Mouse (Mus musculus) ES-E14 (cell line): ENCODE data around the gene Sgsm2. TPM values are rescaled to one million over a fixed set of nuclear protein-coding genes. Genes with fewer than 3 reads are reported as not detected.
A peak's percentile ranks its signal among the peaks of the same experiment; 100 is the strongest.

ENCODE experiments used
- DNase-seq: peaks from one replicate; pipeline ENCODE4 v3.0.0-alpha.2; 2013; ENCODE audit warnings: low read depth, low spot score
- H3K27ac ChIP-seq: 2 replicates; pipeline ENCODE4 v1.5.1; 2012; ENCODE audit warnings: low read depth, mild to moderate bottlenecking, low read length, moderate library complexity, mixed read lengths; ENCODE audit not compliant: poor library complexity, insufficient read depth, severe bottlenecking
- H3K36me3 ChIP-seq: 2 replicates; pipeline ENCODE4 v1.6.1; 2012; ENCODE audit warnings: mild to moderate bottlenecking, low read length, moderate library complexity, mixed read lengths; ENCODE audit not compliant: control insufficient read depth, poor library complexity, insufficient read depth, severe bottlenecking
- H3K4me1 ChIP-seq, 2 experiments: fragments of 150-350 bp in 1 of 2; sonication (generic) in 1 of 2; 2 replicates each; pipeline ENCODE4 v1.6.1; 2012; ENCODE audit warnings: low read length in 2 of 2, mild to moderate bottlenecking in 1 of 2, mixed read lengths in 1 of 2; ENCODE audit not compliant: control insufficient read depth in 2 of 2, insufficient read depth in 2 of 2, poor library complexity in 1 of 2
- H3K4me3 ChIP-seq, 2 experiments: fragments of 150-350 bp in 1 of 2; sonication (generic) in 1 of 2; 2 replicates each; pipeline ENCODE4 v1.5.1; 2012; ENCODE audit warnings: low read length in 2 of 2, low read depth in 1 of 2, mild to moderate bottlenecking in 1 of 2, mixed read lengths in 1 of 2; ENCODE audit not compliant: insufficient read depth in 1 of 2, poor library complexity in 1 of 2, severe bottlenecking in 1 of 2
- H3K9ac ChIP-seq: 2 replicates; pipeline ENCODE4 v1.6.1; 2012; ENCODE audit warnings: low read depth, mild to moderate bottlenecking, low read length, mixed read lengths; ENCODE audit not compliant: poor library complexity, insufficient read depth, severe bottlenecking
- H3K9me3 ChIP-seq: fragments of 150-350 bp; sonication (generic); 2 replicates; pipeline ENCODE4 v1.6.1; 2012; ENCODE audit warnings: low read depth, mild to moderate bottlenecking, low read length; ENCODE audit not compliant: control insufficient read depth, insufficient read depth
- CHD2 ChIP-seq: IDR thresholded peaks from 2 replicates; pipeline ENCODE4 v1.6.1; 2014; ENCODE audit warnings: mild to moderate bottlenecking, low read depth, low read length, inconsistent platforms
- HCFC1 ChIP-seq: IDR thresholded peaks from 2 replicates; pipeline ENCODE4 v1.6.1; 2012; ENCODE audit warnings: low read length, inconsistent platforms, borderline replicate concordance; ENCODE audit not compliant: insufficient read depth
- MAFK ChIP-seq: IDR thresholded peaks from 2 replicates; pipeline ENCODE4 v1.6.1; 2014; ENCODE audit warnings: mild to moderate bottlenecking, low read depth, low read length, inconsistent platforms; ENCODE audit not compliant: insufficient read depth
- ZC3H11A ChIP-seq: IDR thresholded peaks from 2 replicates; pipeline ENCODE4 v1.6.1; 2012; ENCODE audit warnings: low read depth, mild to moderate bottlenecking, inconsistent platforms, low read length, borderline replicate concordance
- ZNF384 ChIP-seq: IDR thresholded peaks from 2 replicates; pipeline ENCODE4 v1.6.1; 2012; ENCODE audit warnings: low read depth, low read length, inconsistent platforms
- in situ Hi-C, 2 experiments: fragments of 600-800 bp; cut with MboI; formaldehyde crosslinking; loops; one replicate each; pipeline ENCODE4 v1.15.1; 2025; ENCODE audit warnings: low sequenced_read_pairs in 2 of 2, inconsistent platforms in 1 of 2; ENCODE audit not compliant: unreplicated experiment in 2 of 2
- total RNA-seq: library from RNA; depleted of rRNA; stranded (reverse); fragments of 300-350 nt; gene quantifications from 2 replicates; pipeline ENCODE4 v1.2.3, GENCODE M21; 2012

Sgsm2 gene
- total RNA-seq, 1 experiment: 10.4 TPM

- H3K36me3 ChIP-seq: peaks cover 4% of the 10 kb centered on the region; the same call in 1 of the 2 replicates
- no peak for TF ChIP-seq ZC3H11A
- no peak for TF ChIP-seq HCFC1
- no peak for TF ChIP-seq ZNF384
- TF ChIP-seq MAFK: no peak
- TF ChIP-seq CHD2: no peak
- in situ Hi-C loops: no loop called here
- DNase-seq: no peak
- H3K4me1 ChIP-seq: peaks cover under 1 to 5% of the 10 kb centered on the region in 2 experiments; a peak in 2 of 4 replicates
- no peak overlapping the region for H3K27ac ChIP-seq
- H3K9me3 ChIP-seq: no peaks in the 10 kb centered on the region
- no peak overlapping the region for H3K4me3 ChIP-seq
- H3K9ac ChIP-seq: no peak overlapping the region
Measured at GRCm38 (mm10) chr11:74864421-74864820, 32.4 kb downstream of the Sgsm2 start.

GRCm38 (mm10) chr11:74863471-74863870 lies 33.4 kb downstream of the Sgsm2 start:
- TF ChIP-seq ZC3H11A: no peak
- TF ChIP-seq ZNF384: no peak
- no peak for TF ChIP-seq MAFK
- no peak for TF ChIP-seq CHD2
- no peak for TF ChIP-seq HCFC1
- no peak overlapping the region for H3K9ac ChIP-seq
- H3K27ac ChIP-seq: no peak overlapping the region
- H3K4me3 ChIP-seq: no peak overlapping the region
- in situ Hi-C loops: no loop called here
- DNase-seq: no peak
- H3K36me3 ChIP-seq: peaks cover 4% of the 10 kb centered on the region; the same call in 1 of the 2 replicates
- peaks cover 0 to 8% of the 10 kb centered on the region in 2 experiments; a peak in 2 of 4 replicates for H3K4me1 ChIP-seq
- H3K9me3 ChIP-seq: no peaks in the 10 kb centered on the region

- Histone ChIP-seq H3K36me3 (no peaks in the 10 kb centered on the region; the same call in 1 of the 2 replicates), H3K9ac (no peak overlapping the region), H3K9me3 (no peaks in the 10 kb centered on the region), H3K27ac (no peak overlapping the region), H3K4me1 (peaks cover 1 to 16% of the 10 kb centered on the region in 2 experiments; a peak in 2 of 4 replicates), H3K4me3 (no peak overlapping the region)
- no peak for TF ChIP-seq ZC3H11A
- TF ChIP-seq MAFK: no peak
- TF ChIP-seq HCFC1: no peak
- TF ChIP-seq CHD2: no peak
- no peak for TF ChIP-seq ZNF384
- no peak for DNase-seq
- in situ Hi-C loops: no loop called here
Measured at GRCm38 (mm10) chr11:74862129-74862528, 34.7 kb downstream of the Sgsm2 start.

GRCm38 (mm10) chr11:74857756-74858155 lies 39.1 kb downstream of the Sgsm2 start:
- Histone ChIP-seq H3K4me1 (peaks cover 1 to 18% of the 10 kb centered on the region in 2 experiments; a peak in 2 of 4 replicates), H3K9ac (peak overlapping the region; percentile 24; the same call in 1 of the 2 replicates), H3K27ac (no peak overlapping the region), H3K4me3 (peak overlapping the region in 1 of 2 experiments; percentile 26; a peak in 1 of 4 replicates), H3K9me3 (no peaks in the 10 kb centered on the region), H3K36me3 (peaks cover 6% of the 10 kb centered on the region; the same call in 1 of the 2 replicates)
- in situ Hi-C loops: no loop called here
- TF ChIP-seq MAFK: no peak
- no peak for TF ChIP-seq ZNF384
- no peak for TF ChIP-seq CHD2
- no peak for TF ChIP-seq HCFC1
- TF ChIP-seq ZC3H11A: no peak
- no peak for DNase-seq
